Mouse (Mus musculus): ENCODE results near the gene Olfr1297. TPM values are rescaled to one million over a fixed set of nuclear protein-coding genes. Genes with fewer than 3 reads are reported as not detected.

The Olfr1297 gene
- not detected in 2 replicates for total RNA-seq (2021)
- long read RNA-seq, experiment 1: 0 reads
- long read RNA-seq, experiment 2: 0 reads

DNA sequence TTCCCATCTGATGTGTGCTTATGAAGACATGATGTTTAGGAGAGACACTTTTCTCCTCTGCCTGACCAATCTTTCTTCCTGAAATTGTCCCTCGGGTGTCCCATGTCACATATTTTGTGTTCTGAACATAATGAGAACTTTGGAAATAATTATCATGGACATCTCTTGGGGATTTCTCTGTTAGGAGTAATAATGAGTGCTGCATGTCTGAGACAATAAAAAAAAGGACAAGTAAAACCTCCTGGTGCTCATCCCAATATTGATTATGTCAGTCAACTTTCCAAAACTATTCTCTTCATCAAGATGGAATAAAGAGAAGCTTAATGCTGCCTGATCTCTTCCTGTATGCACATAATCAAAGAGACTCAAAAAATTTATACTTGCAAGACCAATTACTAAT is at the start of gene Olfr1297:
Gene Olfr1297 (minus strand): TSS at position 101 of the 400 bp plus-strand sequence.
- DNase-seq: no peak

DNA sequence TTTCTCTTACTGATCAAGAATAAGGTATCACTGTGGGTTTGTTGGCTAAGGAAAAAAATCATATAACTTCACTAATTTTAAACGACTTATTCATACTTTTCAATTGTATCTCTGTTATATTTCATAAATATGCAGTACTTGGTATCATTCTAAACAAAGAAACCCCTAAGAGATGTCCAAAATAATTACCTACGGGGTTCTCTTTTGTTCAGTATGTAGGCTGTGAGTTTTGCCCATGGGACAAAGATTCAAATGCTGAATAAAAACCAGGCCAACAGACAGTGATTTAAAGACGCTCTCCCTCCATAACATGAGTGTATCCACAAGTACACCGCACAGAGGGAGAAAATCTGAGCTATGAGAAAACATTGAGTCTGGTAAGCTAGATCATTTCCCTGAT is 34.8 kb upstream of the Olfr1297 start, which contains the start of gene Olfr1299:
Gene Olfr1299 (plus strand): TSS at position 301 of the 400 bp plus-strand sequence.
- DNase-seq: no peak

DNA sequence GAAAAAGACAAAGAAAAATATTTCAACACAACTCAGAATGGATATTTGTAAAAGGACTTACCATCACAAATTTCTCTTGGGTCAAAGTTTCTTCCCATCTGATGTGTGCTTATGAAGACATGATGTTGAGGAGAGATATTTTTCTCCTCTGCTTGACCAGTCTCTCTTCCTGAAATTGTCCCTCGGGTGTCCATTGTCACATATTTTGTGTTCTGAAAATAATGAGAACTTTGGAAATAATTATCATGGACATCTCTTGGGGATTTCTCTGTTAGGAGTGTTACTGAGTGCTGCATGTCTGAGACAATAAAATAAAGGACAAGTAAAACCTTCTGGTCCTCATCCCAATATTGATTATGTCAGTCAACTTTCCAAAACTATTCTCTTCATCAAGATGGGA is 22.8 kb upstream of the Olfr1297 start, which contains the start of gene Olfr1298:
Gene Olfr1298 (minus strand): TSS at position 101 of the 400 bp plus-strand sequence.
- no peak for DNase-seq

GRCm38 (mm10) chr2:111569581-111569980 is 56.7 kb downstream of the Olfr1297 start, which contains the start of gene Olfr1295:
Olfr1295 (minus strand) TSS chr2:111569681.
- DNase-seq: no peak

Other genes starting within 250 kb of the Olfr1297 start
- gene Olfr1286, start 203.4 kb downstream of the Olfr1297 start, total RNA-seq (2021): not detected in 2 replicates
- gene Olfr1287, start 177.4 kb downstream of the Olfr1297 start, total RNA-seq (2021): not detected in 2 replicates
- not detected in 2 replicates for gene Olfr1288, start 152.4 kb downstream of the Olfr1297 start, total RNA-seq (2021)
- gene Olfr1289, start 145.7 kb downstream of the Olfr1297 start, total RNA-seq (2021): not detected in 2 replicates
- gene Olfr1290, start 132.7 kb downstream of the Olfr1297 start, total RNA-seq (2021): not detected in 2 replicates
- not detected in 2 replicates for gene Olfr1291-ps1, start 129.3 kb downstream of the Olfr1297 start, total RNA-seq (2021)
- gene Olfr1293-ps, start 101.3 kb downstream of the Olfr1297 start, total RNA-seq (2021): not detected in 2 replicates
- not detected in 2 replicates for gene Olfr1294, start 86.2 kb downstream of the Olfr1297 start, total RNA-seq (2021)
- gene Olfr1295, start 56.8 kb downstream of the Olfr1297 start, total RNA-seq (2021): not detected in 2 replicates
- not detected in 2 replicates for gene Olfr1298, start 22.7 kb upstream of the Olfr1297 start, total RNA-seq (2021)
- gene Olfr1299, start 34.9 kb upstream of the Olfr1297 start, total RNA-seq (2021): not detected in 2 replicates
- not detected in 2 replicates for gene Olfr1301, start 124.5 kb upstream of the Olfr1297 start, total RNA-seq (2021)
- not detected in 2 replicates for gene Olfr1302, start 150.9 kb upstream of the Olfr1297 start, total RNA-seq (2021)
- not detected in 2 replicates for gene Olfr1303, start 193.8 kb upstream of the Olfr1297 start, total RNA-seq (2021)